In genomic region chr15:101228866-101229590, GRCm38 (mm10) we compare ENCODE assay signal across 10 mouse cellular contexts. TPM values are rescaled to one million over a fixed set of nuclear protein-coding genes. Genes with fewer than 3 reads are reported as not detected.
DNase-seq lines count a peak whose midpoint lies in the region; ATAC-seq lines count a peak whose summit lies in the region.
"Had no signal": no experiment of that assay in that cellular context is flagged by ENCODE, and none has a peak within 500 bp of the region (broad histone marks: within the 10 kb centered on the region; RNA-seq: fewer than 3 reads in every experiment).

No protein-coding gene starts in this region.

- intact Hi-C loops in heart, postnatal 10 days (cut with DNase I), result no loop called here

- H3K4me1 ChIP-seq in stomach, embryonic 14.5 days (ENCODE audit: control insufficient read depth, insufficient read depth, low read length), result peaks cover 42% of the 10 kb centered on the region

- H3K4me2 ChIP-seq in stomach, embryonic 14.5 days (replicated peaks; ENCODE audit: low read depth, low read length), result peak overlapping the region; percentile 21; the same call in 1 of the 2 replicates
- H3K4me2 ChIP-seq: midbrain, embryonic 12.5 days had no signal

- 77% methylated on average over 21 of the region's 21 CpGs for WGBS in stomach, embryonic 14.5 days

- no peaks in the 10 kb centered on the region for H3K9me3 ChIP-seq in stomach, embryonic 14.5 days (ENCODE audit: control insufficient read depth, low read depth, low read length)
- H3K9me3 ChIP-seq: midbrain, embryonic 12.5 days had no signal

- H3K36me3 ChIP-seq in stomach, embryonic 14.5 days (ENCODE audit: control insufficient read depth, insufficient read depth, low read length), result peaks cover 21% of the 10 kb centered on the region

- H3K27me3 ChIP-seq in stomach, embryonic 14.5 days (ENCODE audit: control insufficient read depth, insufficient read depth, low read length), result no peaks in the 10 kb centered on the region

- H3K4me3 ChIP-seq in stomach, embryonic 14.5 days (ENCODE audit: low read depth, low read length), result no peak overlapping the region
- H3K4me3 ChIP-seq: midbrain, embryonic 12.5 days had no signal

- ATAC-seq in stomach, embryonic 14.5 days (ENCODE audit: insufficient number of reproducible peaks, insufficient read depth, low FRiP score, low read depth), result no peak

- H3K27ac ChIP-seq in stomach, embryonic 14.5 days (ENCODE audit: low read length), result peak overlapping the region; percentile 83; the same call in 1 of the 2 replicates
- H3K27ac ChIP-seq: midbrain, embryonic 12.5 days had no signal

- no peak overlapping the region for H3K9ac ChIP-seq in stomach, embryonic 14.5 days (replicated peaks; ENCODE audit: low read depth, low read length)
- H3K9ac ChIP-seq: midbrain, embryonic 12.5 days had no signal

- peak; percentile 85 to 91 for DNase-seq in adrenal gland, adult (ENCODE audit: inconsistent age in 2 of 2, low spot score in 1 of 2)
- DNase-seq in adrenal gland, postnatal 4 days (ENCODE audit: low spot score in 2 of 2), result no peak
- DNase-seq in lung, adult 18-20 months, result peak; percentile 38 to 55
- DNase-seq in lung, postnatal 14 days, result no peak
- peak; percentile 72 to 74 for DNase-seq in heart, postnatal 10 days
- no peak for DNase-seq in Muller cell, postnatal 12 days (ENCODE audit: inconsistent ontology term)
- DNase-seq in embryo, embryonic 10 days (ENCODE audit: low spot score), result no peak
- DNase-seq: cerebellum, adult 8-10 months had no signal

RNA-seq across cellular contexts. Expression of gene Grasp, which starts 5.0 kb away (rescaled TPM):
- total RNA-seq in adrenal gland, postnatal 4 days (2021), result 10 to 100 TPM; 18.6 to 20.3 TPM
- 10 to 100 TPM; 14.9 to 18.0 TPM for total RNA-seq in heart, postnatal 10 days (2021)
- 6.4 and 7.2 TPM in 2 replicates for polyA plus RNA-seq in stomach, embryonic 14.5 days (2014; fragmentation: Nextera tagmentation; extraction: Ambion mirVana)

RNA-seq across cellular contexts. Expression of gene Nr4a1, which starts 25.0 kb away (rescaled TPM):
- total RNA-seq in adrenal gland, postnatal 4 days (2021), result 10 to 100 TPM; 64.5 to 79.0 TPM
- total RNA-seq in heart, postnatal 10 days (2021), result 10 to 100 TPM; 16.8 to 20.4 TPM
- 10.1 and 12.1 TPM in 2 replicates for polyA plus RNA-seq in stomach, embryonic 14.5 days (2014; fragmentation: Nextera tagmentation; extraction: Ambion mirVana)

RNA-seq across cellular contexts. Expression of gene Atg101, which starts 55.0 kb away (rescaled TPM):
- total RNA-seq in adrenal gland, postnatal 4 days (2021), result 10 to 100 TPM; 37.8 to 38.9 TPM
- 10 to 100 TPM; 24.1 to 28.2 TPM for total RNA-seq in heart, postnatal 10 days (2021)
- polyA plus RNA-seq in stomach, embryonic 14.5 days (2014; fragmentation: Nextera tagmentation; extraction: Ambion mirVana), result 63.5 and 64.1 TPM in 2 replicates

RNA-seq across cellular contexts. Expression of gene Acvr1b, which starts 55.2 kb away (rescaled TPM):
- 10 to 100 TPM; 18.5 to 19.9 TPM for total RNA-seq in adrenal gland, postnatal 4 days (2021)
- 10 to 100 TPM; 18.7 to 20.9 TPM for total RNA-seq in heart, postnatal 10 days (2021)
- 11.5 and 14.5 TPM in 2 replicates for polyA plus RNA-seq in stomach, embryonic 14.5 days (2014; fragmentation: Nextera tagmentation; extraction: Ambion mirVana)

Comparison
In these comparisons a context has a peak if more than half of its experiments do, and no peak if none do; other contexts are left out.
1. DNase-seq: peak in adrenal gland, adult (2 of 2), lung, adult 18-20 months (2 of 2) and heart, postnatal 10 days (2 of 2); none in adrenal gland, postnatal 4 days (0 of 2), lung, postnatal 14 days (single experiment), Muller cell, postnatal 12 days (single experiment) and embryo, embryonic 10 days (single experiment).